Mouse (Mus musculus) layer of hippocampus, postnatal 14 days (tissue): ENCODE data around the gene Anapc15. TPM values are rescaled to one million over a fixed set of nuclear protein-coding genes. Genes with fewer than 3 reads are reported as not detected.
"Not testable (repeated sequence)": the region's sequence is repeated elsewhere in the genome, so short reads cannot be mapped to it uniquely, and the experiment has no call there.

Experiments
- DNase-seq, 2 experiments: peaks; one replicate each; pipeline ENCODE4 v3.0.0; 2021 to 2022; ENCODE audit warnings: low spot score in 2 of 2, mixed read lengths in 1 of 2
- total RNA-seq, 2 experiments: library from RNA; stranded (reverse); gene quantifications; 2 replicates each; pipeline ENCODE4 v1.2.3; 2021

Anapc15 gene
- total RNA-seq, 2 experiments from 2014 or later = 31.7 to 35.3 TPM

DNA sequence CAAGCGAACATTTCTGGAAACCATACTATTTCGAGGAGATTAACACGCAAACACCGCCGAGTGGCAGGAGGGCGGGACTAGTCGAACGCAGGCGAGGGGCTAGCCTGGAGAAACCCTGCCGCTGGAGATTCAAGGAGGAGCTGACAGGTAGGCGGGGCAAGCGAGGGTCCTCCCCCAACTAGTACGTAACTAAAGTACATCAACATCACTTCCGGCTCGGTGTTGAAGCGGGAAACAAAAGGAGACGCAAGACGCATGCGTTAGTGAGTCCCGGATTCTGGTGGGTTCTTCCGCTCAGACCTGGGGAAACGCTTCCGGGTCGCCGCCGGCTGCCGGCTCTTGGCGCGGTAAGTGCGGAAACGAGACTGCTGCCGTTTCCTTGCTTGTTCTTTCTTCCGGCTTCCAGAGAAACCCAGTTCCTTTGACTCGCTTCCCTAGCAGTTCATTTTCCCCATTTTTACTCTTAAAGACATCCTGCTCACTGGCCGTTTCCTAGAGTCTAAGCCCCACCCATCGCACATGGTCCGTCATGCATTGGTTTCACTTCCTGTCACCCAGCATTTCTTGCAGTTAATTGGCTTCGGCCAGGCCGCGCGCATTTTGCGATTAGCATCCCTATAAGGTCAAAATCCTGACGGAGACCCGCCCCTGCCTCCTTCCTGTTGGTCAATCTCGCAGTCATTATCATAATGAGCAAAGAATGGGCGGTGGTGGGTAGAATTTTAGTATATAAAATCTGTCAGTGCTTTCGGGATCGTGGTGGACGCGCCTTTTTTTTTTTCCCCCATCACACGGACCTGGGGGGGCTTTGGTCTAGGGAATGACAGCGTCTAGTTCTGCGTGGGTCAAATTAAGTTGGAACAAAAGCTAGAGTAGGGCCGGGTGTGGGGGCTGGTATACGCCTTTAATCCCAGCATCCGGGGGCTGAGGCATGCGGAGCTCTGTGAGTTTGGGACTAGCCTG lies 32.9 kb downstream of the Anapc15 start:
- peak; percentile 97 to 98 for DNase-seq

DNA sequence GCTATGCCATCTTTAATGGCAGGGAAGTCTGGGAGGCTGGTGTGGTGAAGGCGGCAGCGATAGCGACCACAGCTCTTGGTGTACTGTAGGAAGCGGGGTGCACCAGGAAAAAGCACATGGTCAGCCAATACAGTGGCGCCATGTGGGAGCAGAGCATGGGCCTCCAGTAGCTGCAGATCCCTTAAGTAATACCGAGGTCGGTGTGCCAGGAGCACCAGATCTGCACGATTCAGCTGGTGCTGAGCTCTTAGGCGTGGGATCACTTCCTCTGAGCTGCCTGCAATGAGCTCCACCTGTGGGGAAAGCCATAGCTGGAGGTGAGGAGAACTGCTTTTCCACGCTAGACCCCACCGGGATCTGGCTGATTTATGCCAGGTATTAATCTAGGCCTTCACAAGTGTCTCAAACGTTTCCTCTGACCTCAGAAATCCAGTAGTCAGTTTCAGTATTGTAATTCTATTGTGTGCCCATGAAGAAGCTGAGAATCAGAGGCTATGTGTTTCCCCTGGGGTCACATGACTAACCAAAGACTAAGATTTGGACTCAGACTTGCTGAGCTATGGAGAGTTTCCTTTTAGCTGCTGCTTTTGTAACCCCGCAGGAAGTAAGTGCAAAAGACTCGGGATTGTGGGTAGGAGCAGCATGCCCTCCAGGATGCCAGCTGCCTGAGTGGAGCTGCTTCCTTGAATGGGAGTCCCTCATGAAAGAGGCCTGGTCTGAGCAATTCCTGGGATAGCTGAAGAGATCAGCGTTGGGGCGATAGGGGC lies 37.0 kb downstream of the Anapc15 start:
- no peak for DNase-seq

GRCm38 (mm10) chr7:101901969-101902368 lies 38.5 kb downstream of the Anapc15 start:
- no peak for DNase-seq

- no peak for DNase-seq
Measured at GRCm38 (mm10) chr7:101902846-101903245, 39.3 kb downstream of the Anapc15 start.

DNA sequence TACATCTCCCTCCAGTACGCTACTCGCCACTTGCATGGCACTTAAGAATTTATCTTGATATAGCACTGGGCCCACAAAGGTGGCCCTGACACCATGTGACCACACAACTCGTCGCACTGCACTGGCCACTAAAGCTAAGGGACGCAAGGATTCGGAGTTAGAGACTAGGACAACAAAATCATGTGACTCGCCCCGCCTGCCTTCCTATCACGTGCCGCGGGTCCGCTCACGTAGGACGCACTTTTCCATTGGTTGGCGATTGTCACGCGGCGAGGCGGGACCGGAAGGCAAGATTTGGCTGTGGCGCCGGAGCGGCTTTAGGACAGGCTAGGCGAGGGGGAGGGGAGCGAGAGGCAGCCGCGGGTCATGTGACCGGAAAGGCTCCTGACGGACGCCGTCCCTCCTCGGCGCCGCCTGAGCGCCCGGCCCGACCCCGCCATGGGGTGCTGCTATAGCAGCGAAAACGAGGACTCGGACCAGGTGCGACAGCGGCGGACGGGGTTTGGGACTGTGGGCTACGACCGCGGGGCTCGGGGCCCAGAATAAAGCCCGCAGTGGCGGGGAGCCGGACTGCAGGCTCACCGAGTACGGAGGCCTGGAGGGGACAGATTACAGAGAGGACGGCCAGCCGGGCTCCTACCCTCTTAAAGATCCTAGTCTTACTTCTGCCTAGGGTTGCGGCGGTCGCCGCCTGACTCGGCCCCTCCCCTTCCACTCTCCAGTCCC lies 42.2 kb downstream of the Anapc15 start, which contains the start of gene Lamtor1:
TSS of gene Lamtor1 (plus strand) at position 344 of the 726 bp plus-strand sequence.
- peak; percentile 100 for DNase-seq

DNA sequence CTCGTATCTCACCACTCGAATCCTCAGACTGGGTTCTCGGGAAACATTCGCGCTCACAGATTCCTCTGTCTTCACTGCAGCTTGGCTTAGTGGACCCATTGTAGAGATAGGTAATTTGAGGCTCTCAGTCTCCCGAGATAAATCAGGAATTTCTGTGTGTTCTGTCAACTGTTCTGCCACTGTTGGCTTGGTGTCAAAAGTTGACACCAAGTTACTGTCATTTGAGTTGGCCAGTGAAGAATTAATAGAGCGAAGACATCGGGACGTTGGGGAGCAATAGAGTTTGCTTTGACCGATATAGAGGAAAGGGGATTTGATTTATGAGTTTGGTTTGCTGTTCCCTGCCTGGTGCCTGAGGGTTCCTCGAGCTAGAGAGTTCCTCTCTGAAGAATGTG lies 42.8 kb downstream of the Anapc15 start, which contains the start of gene Tomt:
TSS of gene Tomt (minus strand) at position 73 of the 395 bp plus-strand sequence.
- no peak for DNase-seq

DNA sequence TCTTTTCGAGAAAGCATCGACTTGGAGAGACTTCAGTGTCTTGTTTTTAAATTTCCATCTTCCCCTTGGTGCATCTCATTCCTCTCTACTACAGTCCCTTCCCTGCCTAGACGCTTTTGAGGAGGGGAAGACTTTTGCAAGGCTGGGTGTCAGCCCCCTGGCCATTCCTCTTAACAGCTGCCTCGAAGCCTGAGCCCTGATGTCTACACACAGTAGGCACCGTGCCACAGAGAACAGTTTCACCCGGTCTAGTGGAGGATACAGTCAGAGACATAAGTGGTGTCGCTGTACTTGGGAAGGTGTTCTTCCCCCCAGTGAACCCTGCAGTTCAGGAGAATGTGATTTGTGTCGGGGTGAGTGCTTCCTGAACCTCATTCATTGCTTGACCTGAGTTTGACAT lies 43.2 kb downstream of the Anapc15 start:
- DNase-seq = no peak

DNA sequence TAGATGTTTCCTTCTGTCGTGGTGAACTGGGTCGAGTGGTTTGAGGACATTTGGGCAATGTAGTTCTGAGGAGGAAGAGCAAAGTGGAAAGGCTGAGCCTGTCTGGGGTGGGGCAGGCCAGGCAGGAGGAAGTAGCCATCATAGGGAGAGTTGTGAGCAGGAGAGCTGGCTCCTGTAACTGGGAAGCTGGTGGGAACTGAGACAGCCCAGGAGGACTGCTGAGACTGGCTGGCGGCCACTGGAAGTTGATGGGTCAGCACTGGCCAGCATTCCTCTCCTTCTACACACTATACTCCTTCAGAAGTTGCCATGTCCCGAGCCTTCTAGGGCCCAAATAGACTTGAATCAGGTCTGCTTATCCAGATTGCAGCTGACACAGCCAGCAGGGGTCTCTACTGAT lies 44.9 kb downstream of the Anapc15 start:
- no peak for DNase-seq

- no peak for DNase-seq
Measured at GRCm38 (mm10) chr7:101910138-101910537, 46.6 kb downstream of the Anapc15 start.

DNA sequence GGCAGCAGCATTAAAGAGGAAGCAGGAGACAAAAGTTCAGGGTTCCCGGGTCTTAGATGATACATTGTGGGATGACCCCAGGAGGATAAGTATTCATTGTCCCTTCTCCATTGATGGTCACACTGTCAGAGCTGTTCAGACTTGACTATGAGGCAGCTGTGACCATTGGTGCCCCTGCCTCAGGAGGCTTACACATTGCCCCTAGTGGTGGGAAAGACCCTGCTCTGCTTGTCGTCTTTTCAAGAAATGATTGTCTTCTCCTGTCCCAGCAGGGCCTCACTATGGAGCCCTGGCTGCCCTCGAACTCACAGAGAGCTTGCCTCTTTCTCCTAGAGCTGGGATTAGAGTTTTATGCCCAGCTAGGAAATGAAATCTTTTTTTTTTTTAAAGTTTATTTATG lies 48.5 kb downstream of the Anapc15 start:
- DNase-seq = no peak

DNA sequence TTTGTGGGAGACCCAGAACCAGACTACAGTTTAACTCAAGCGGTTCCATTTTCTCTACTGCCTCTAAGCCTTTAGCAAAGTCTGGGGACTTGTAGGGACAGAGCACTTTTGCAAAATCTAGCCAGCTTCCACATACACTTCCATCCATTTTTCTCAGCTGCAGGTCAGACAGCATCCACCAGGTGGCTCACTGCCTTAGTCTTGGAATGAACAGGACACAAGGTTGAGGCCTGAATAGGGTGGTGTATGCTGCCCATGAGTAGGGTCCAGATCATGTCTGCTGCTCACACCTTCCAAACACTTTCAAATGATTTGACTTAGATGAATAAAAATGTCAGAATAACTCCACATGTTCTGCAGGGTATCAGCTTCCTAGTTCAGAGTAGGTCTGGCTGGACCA lies 54.6 kb downstream of the Anapc15 start:
- DNase-seq = peak; percentile 43 to 58

GRCm38 (mm10) chr7:101925892-101926291 lies 62.4 kb downstream of the Anapc15 start:
- DNase-seq = not testable (repeated sequence)

GRCm38 (mm10) chr7:101928093-101928492 lies 64.6 kb downstream of the Anapc15 start:
- no peak for DNase-seq

- DNase-seq = no peak
Measured at GRCm38 (mm10) chr7:101932551-101932950, 69.0 kb downstream of the Anapc15 start.

DNA sequence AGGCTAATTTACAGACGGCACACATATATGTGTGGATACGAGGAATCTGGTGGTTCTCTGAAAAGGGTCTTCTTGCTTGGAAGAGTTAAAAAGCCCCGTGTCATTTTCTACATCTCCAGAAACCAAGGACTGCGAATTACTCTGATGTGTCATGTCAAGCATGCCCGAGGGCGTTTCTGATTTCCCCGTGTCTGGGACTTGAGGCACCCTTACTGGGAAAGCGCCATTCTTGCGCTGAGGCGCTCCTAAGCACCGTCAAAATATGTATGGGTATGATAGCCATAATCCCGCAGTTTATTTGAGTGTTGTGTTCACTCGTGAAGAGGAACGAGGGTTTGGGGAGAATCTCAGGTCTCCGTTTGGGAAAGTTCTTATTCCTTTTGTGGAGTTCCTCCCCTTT lies 69.8 kb downstream of the Anapc15 start:
- DNase-seq = peak in 1 of 2 experiments; percentile 14

- DNase-seq = peak; percentile 95 to 98
Measured at GRCm38 (mm10) chr7:101933751-101934240, 70.3 kb downstream of the Anapc15 start, which contains the start of the genes Lrrc51 and Numa1. Gene Lrrc51, minus strand, starts transcription at chr7:101933895. Gene Numa1, plus strand, starts transcription at chr7:101934111.

GRCm38 (mm10) chr7:101935957-101936356 lies 72.4 kb downstream of the Anapc15 start:
- no peak for DNase-seq

DNA sequence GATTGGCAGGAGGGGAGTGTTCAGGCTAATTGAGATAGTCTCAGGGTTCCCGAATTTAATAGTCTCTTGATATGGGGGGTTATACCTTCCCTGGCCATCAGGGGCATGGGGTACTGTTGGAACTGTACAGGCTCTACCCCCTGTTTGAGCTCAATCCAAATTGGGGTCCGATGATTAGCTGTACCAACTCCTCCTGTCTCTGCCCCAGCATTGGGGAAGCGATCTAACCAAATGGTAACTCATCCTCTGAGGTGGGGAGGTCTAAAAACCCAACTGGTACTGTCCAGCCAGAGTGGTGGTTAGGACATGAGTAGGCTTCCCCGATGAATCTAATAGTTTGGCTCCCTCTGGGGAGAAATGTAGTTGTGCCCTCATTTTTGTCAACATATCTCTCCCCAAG lies 73.5 kb downstream of the Anapc15 start:
- DNase-seq = no peak

DNA sequence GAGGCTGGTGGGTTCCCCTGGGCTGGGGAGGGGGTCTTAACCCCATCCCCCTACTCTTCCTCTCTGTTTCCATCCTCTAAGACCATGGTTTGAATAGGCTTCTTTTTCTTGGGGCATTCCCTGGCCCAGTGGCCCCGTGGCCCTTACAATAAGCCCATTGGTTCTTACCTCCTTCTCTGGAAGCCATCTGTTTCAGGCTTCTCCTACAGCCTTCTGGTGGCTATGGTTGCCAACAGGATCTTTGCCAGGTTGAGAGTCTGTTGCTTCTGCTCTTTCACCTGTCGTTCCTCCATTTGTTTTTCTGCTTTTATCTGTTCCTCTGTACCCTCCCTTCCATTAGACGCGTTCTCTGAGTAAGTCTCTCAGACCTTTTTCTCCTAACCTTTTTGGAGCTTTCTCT lies 74.1 kb downstream of the Anapc15 start:
- DNase-seq = peak; percentile 36 to 45

GRCm38 (mm10) chr7:101938348-101938747 lies 74.8 kb downstream of the Anapc15 start:
- no peak for DNase-seq

GRCm38 (mm10) chr7:101939758-101940157 lies 76.2 kb downstream of the Anapc15 start:
- DNase-seq = no peak
